24 mouse cellular contexts compared by ENCODE assay signal in the genomic region with DNA sequence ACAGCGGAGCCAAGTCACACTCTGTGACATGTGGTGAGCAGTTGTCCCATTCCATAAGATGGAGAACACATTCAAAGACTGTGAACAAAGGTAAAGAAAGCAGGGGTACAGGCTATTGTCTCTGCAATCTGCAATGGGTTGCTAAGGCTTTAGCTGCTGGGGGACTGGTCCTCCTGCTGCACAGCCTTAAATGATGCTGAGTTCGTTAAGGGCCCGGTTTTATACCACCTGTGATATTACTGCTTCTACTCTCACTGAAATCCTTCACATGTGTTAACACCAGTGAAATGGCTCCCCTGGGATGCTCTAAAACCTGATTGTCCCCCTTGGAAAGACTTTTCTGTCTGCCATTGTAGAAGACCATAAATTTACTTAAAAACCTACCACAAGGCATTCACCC. TPM values are rescaled to one million over a fixed set of nuclear protein-coding genes. Genes with fewer than 3 reads are reported as not detected.
DNase-seq lines count a peak whose midpoint lies in the region; ATAC-seq and TF ChIP-seq lines count a peak whose summit lies in the region.
"Had no signal": no experiment of that assay in that cellular context is flagged by ENCODE, and none has a peak within 500 bp of the region (broad histone marks: within the 10 kb centered on the region; RNA-seq: fewer than 3 reads in every experiment).

No protein-coding gene starts in this region.

- no peak overlapping the region for H3K27ac ChIP-seq in lung, embryonic 15.5 days
- 0 out of 2 replicates have a peak overlapping the region, but pooled peaks have one; percentile 4 for H3K27ac ChIP-seq in embryonic facial prominence, embryonic 14.5 days (replicated peaks; ENCODE audit: low read depth, low read length)
- H3K27ac ChIP-seq in limb, embryonic 15.5 days, result peak overlapping the region; percentile 22
- H3K27ac ChIP-seq in layer of hippocampus, adult 2 months, result no peak overlapping the region
- H3K27ac ChIP-seq: forebrain, embryonic 13.5 days; gastrocnemius, adult 2 months; hindbrain, embryonic 15.5 days; liver, embryonic 14.5 days; neural tube, embryonic 12.5 days; stomach, embryonic 15.5 days had no signal

- no peak for ATAC-seq in lung, embryonic 15.5 days (ENCODE audit: borderline replicate concordance, extremely low read depth, low FRiP score, low TSS enrichment)
- no peak for ATAC-seq in embryonic facial prominence, embryonic 14.5 days (ENCODE audit: low read depth)
- ATAC-seq in limb, embryonic 15.5 days (ENCODE audit: insufficient number of reproducible peaks, low FRiP score, low TSS enrichment, low read depth), result no peak
- ATAC-seq: forebrain, embryonic 13.5 days had no signal

- H3K4me2 ChIP-seq in lung, embryonic 15.5 days, result peak overlapping the region; percentile 11; the same call in 1 of the 2 replicates
- peak overlapping the region; percentile 49 for H3K4me2 ChIP-seq in embryonic facial prominence, embryonic 14.5 days (ENCODE audit: low read depth, low read length)
- H3K4me2 ChIP-seq in limb, embryonic 15.5 days, result no peak overlapping the region
- H3K4me2 ChIP-seq: forebrain, embryonic 13.5 days; heart, embryonic 12.5 days; hindbrain, embryonic 15.5 days; neural tube, embryonic 12.5 days; stomach, embryonic 15.5 days had no signal

- H3K4me3 ChIP-seq in lung, embryonic 15.5 days, result no peak overlapping the region
- no peak overlapping the region for H3K4me3 ChIP-seq in lung, adult 2 months (replicated peaks; ENCODE audit: extremely low read depth, low read depth, low read length)
- no peak overlapping the region for H3K4me3 ChIP-seq in embryonic facial prominence, embryonic 14.5 days (ENCODE audit: low read depth, low read length)
- no peak overlapping the region for H3K4me3 ChIP-seq in limb, embryonic 15.5 days
- H3K4me3 ChIP-seq in layer of hippocampus, adult 2 months, result no peak overlapping the region
- H3K4me3 ChIP-seq: forebrain, embryonic 13.5 days; gastrocnemius, adult 2 months; heart, embryonic 12.5 days; hindbrain, embryonic 15.5 days; neural tube, embryonic 12.5 days; stomach, embryonic 15.5 days had no signal

- no peaks in the 10 kb centered on the region for H3K36me3 ChIP-seq in lung, embryonic 15.5 days
- H3K36me3 ChIP-seq in embryonic facial prominence, embryonic 14.5 days (ENCODE audit: control insufficient read depth, insufficient read depth, low read length), result no peaks in the 10 kb centered on the region
- no peaks in the 10 kb centered on the region for H3K36me3 ChIP-seq in limb, embryonic 15.5 days
- H3K36me3 ChIP-seq: heart, embryonic 12.5 days; hindbrain, embryonic 15.5 days; neural tube, embryonic 12.5 days; stomach, embryonic 15.5 days had no signal

- H3K9me3 ChIP-seq in lung, embryonic 15.5 days, result no peaks in the 10 kb centered on the region
- H3K9me3 ChIP-seq in embryonic facial prominence, embryonic 14.5 days (ENCODE audit: control insufficient read depth, low read length), result no peaks in the 10 kb centered on the region
- H3K9me3 ChIP-seq in limb, embryonic 15.5 days, result no peaks in the 10 kb centered on the region
- H3K9me3 ChIP-seq: forebrain, embryonic 13.5 days; heart, embryonic 12.5 days; hindbrain, embryonic 15.5 days; neural tube, embryonic 12.5 days; stomach, embryonic 15.5 days had no signal

- intact Hi-C loops in gastrocnemius, postnatal 14 days (cut with DNase I; ENCODE audit: low total_unique reads), result no loop called here

- peak; percentile 29 for DNase-seq in embryo, embryonic 10.5 days (ENCODE audit: low spot score)
- no peak for DNase-seq in embryo, embryonic 9.5 days (ENCODE audit: extremely low spot score)
- no peak for DNase-seq in lung, adult 2 months
- DNase-seq in embryonic facial prominence, embryonic 14.5 days (ENCODE audit: low spot score), result no peak
- no peak for DNase-seq in gastrocnemius, postnatal 14 days
- DNase-seq in layer of hippocampus, adult 2 months (ENCODE audit: low spot score in 2 of 2), result no peak
- DNase-seq: adrenal gland, postnatal 14 days; cerebellum, adult 2 months; cerebellum, postnatal 25 days; gastrocnemius, adult 2 months; heart, adult 18-20 months; kidney, adult 8-10 months; lung, postnatal 4 days; right cerebral cortex, adult 18-20 months; thymus, postnatal 36 days had no signal

- H3K27me3 ChIP-seq in lung, embryonic 15.5 days, result no peaks in the 10 kb centered on the region
- no peaks in the 10 kb centered on the region for H3K27me3 ChIP-seq in embryonic facial prominence, embryonic 14.5 days (replicated peaks; ENCODE audit: control insufficient read depth, insufficient read depth, low read length)
- no peaks in the 10 kb centered on the region for H3K27me3 ChIP-seq in limb, embryonic 15.5 days
- H3K27me3 ChIP-seq: heart, embryonic 12.5 days; hindbrain, embryonic 15.5 days; stomach, embryonic 15.5 days had no signal

- no peak for TF ChIP-seq CTCF in lung, adult 2 months (IDR thresholded peaks at IDR 0.05; ENCODE audit: insufficient read depth, low read length)
- no peak for TF ChIP-seq CTCF in layer of hippocampus, adult 2 months (conservative IDR thresholded peaks at IDR 0.05)

- peaks cover 26% of the 10 kb centered on the region for H3K4me1 ChIP-seq in lung, embryonic 15.5 days
- no peaks in the 10 kb centered on the region for H3K4me1 ChIP-seq in lung, adult 2 months (ENCODE audit: control insufficient read depth, insufficient read depth, low read length)
- peaks cover 54% of the 10 kb centered on the region for H3K4me1 ChIP-seq in embryonic facial prominence, embryonic 14.5 days (ENCODE audit: control insufficient read depth, insufficient read depth, low read length)
- H3K4me1 ChIP-seq in limb, embryonic 15.5 days, result peaks cover 33% of the 10 kb centered on the region
- H3K4me1 ChIP-seq: stomach, embryonic 15.5 days had no signal

- no peak overlapping the region for H3K9ac ChIP-seq in lung, embryonic 15.5 days
- H3K9ac ChIP-seq in embryonic facial prominence, embryonic 14.5 days (ENCODE audit: low read depth, low read length), result no peak overlapping the region
- no peak overlapping the region for H3K9ac ChIP-seq in limb, embryonic 15.5 days
- H3K9ac ChIP-seq: forebrain, embryonic 13.5 days; heart, embryonic 12.5 days; hindbrain, embryonic 15.5 days; liver, embryonic 14.5 days; neural tube, embryonic 12.5 days; stomach, embryonic 15.5 days had no signal

- no peak for TF ChIP-seq POLR2A in lung, adult 2 months (IDR thresholded peaks at IDR 0.05; ENCODE audit: borderline replicate concordance, extremely low read depth, low read depth, low read length)

- 90% methylated on average over 3 of the region's 3 CpGs for WGBS in lung, embryonic 15.5 days
- WGBS in lung, adult 2 months, result 86% methylated on average over 3 of the region's 3 CpGs
- 52% methylated on average over 3 of the region's 3 CpGs for WGBS in embryonic facial prominence, embryonic 14.5 days
- WGBS in limb, embryonic 15.5 days, result 43% methylated on average over 3 of the region's 3 CpGs

RNA-seq across cellular contexts. Expression of a gene that starts 6.1 kb away (rescaled TPM):
- 30.5 and 35.1 TPM in 2 replicates for polyA plus RNA-seq in lung, embryonic 15.5 days (2015; fragmentation: Nextera tagmentation; extraction: Ambion mirVana)
- 4.1 TPM in 2 replicates for polyA plus RNA-seq in lung, adult 2 months (2012; rRNA removed)
- polyA plus RNA-seq in embryonic facial prominence, embryonic 14.5 days (2014; fragmentation: Nextera tagmentation; extraction: Ambion mirVana), result 16.0 and 17.0 TPM in 2 replicates
- polyA plus RNA-seq in limb, embryonic 15.5 days (2015; fragmentation: Nextera tagmentation; extraction: Ambion mirVana), result 8.5 and 10.0 TPM in 2 replicates
- total RNA-seq in gastrocnemius, postnatal 14 days (2021), result 1 to 10 TPM; 1.8 to 2.3 TPM
- 1 to 10 TPM; 2.2 to 2.6 TPM for total RNA-seq in layer of hippocampus, adult 2 months (2021)
- total RNA-seq: monocyte, adult 5-6 weeks had no signal

Comparison
In these comparisons a context has a peak if more than half of its experiments do, and no peak if none do; other contexts are left out.
1. H3K27ac ChIP-seq: peak in embryonic facial prominence, embryonic 14.5 days (single experiment) and limb, embryonic 15.5 days (single experiment); none in lung, embryonic 15.5 days (single experiment) and layer of hippocampus, adult 2 months (single experiment).